Mouse (Mus musculus) ES-E14 (cell line): ENCODE data around the gene Adh6b. TPM values are rescaled to one million over a fixed set of nuclear protein-coding genes. Genes with fewer than 3 reads are reported as not detected.

Experiments used
- DNase-seq: peaks from one replicate; pipeline ENCODE4 v3.0.0-alpha.2; 2013; ENCODE audit warnings: low read depth, low spot score
- H3K27ac ChIP-seq: 2 replicates; pipeline ENCODE4 v1.5.1; 2012; ENCODE audit warnings: low read depth, mild to moderate bottlenecking, low read length, moderate library complexity, mixed read lengths; ENCODE audit not compliant: poor library complexity, insufficient read depth, severe bottlenecking
- H3K36me3 ChIP-seq: 2 replicates; pipeline ENCODE4 v1.6.1; 2012; ENCODE audit warnings: mild to moderate bottlenecking, low read length, moderate library complexity, mixed read lengths; ENCODE audit not compliant: control insufficient read depth, poor library complexity, insufficient read depth, severe bottlenecking
- H3K4me1 ChIP-seq, 2 experiments: fragments of 150-350 bp in 1 of 2; sonication (generic) in 1 of 2; 2 replicates each; pipeline ENCODE4 v1.6.1; 2012; ENCODE audit warnings: low read length in 2 of 2, mild to moderate bottlenecking in 1 of 2, mixed read lengths in 1 of 2; ENCODE audit not compliant: control insufficient read depth in 2 of 2, insufficient read depth in 2 of 2, poor library complexity in 1 of 2
- H3K4me3 ChIP-seq, 2 experiments: fragments of 150-350 bp in 1 of 2; sonication (generic) in 1 of 2; 2 replicates each; pipeline ENCODE4 v1.5.1; 2012; ENCODE audit warnings: low read length in 2 of 2, low read depth in 1 of 2, mild to moderate bottlenecking in 1 of 2, mixed read lengths in 1 of 2; ENCODE audit not compliant: insufficient read depth in 1 of 2, poor library complexity in 1 of 2, severe bottlenecking in 1 of 2
- H3K9ac ChIP-seq: 2 replicates; pipeline ENCODE4 v1.6.1; 2012; ENCODE audit warnings: low read depth, mild to moderate bottlenecking, low read length, mixed read lengths; ENCODE audit not compliant: poor library complexity, insufficient read depth, severe bottlenecking
- H3K9me3 ChIP-seq: fragments of 150-350 bp; sonication (generic); 2 replicates; pipeline ENCODE4 v1.6.1; 2012; ENCODE audit warnings: low read depth, mild to moderate bottlenecking, low read length; ENCODE audit not compliant: control insufficient read depth, insufficient read depth
- CHD2 ChIP-seq: IDR thresholded peaks from 2 replicates; pipeline ENCODE4 v1.6.1; 2014; ENCODE audit warnings: mild to moderate bottlenecking, low read depth, low read length, inconsistent platforms
- HCFC1 ChIP-seq: IDR thresholded peaks from 2 replicates; pipeline ENCODE4 v1.6.1; 2012; ENCODE audit warnings: low read length, inconsistent platforms, borderline replicate concordance; ENCODE audit not compliant: insufficient read depth
- MAFK ChIP-seq: IDR thresholded peaks from 2 replicates; pipeline ENCODE4 v1.6.1; 2014; ENCODE audit warnings: mild to moderate bottlenecking, low read depth, low read length, inconsistent platforms; ENCODE audit not compliant: insufficient read depth
- ZC3H11A ChIP-seq: IDR thresholded peaks from 2 replicates; pipeline ENCODE4 v1.6.1; 2012; ENCODE audit warnings: low read depth, mild to moderate bottlenecking, inconsistent platforms, low read length, borderline replicate concordance
- ZNF384 ChIP-seq: IDR thresholded peaks from 2 replicates; pipeline ENCODE4 v1.6.1; 2012; ENCODE audit warnings: low read depth, low read length, inconsistent platforms
- in situ Hi-C, 2 experiments: fragments of 600-800 bp; cut with MboI; formaldehyde crosslinking; loops; one replicate each; pipeline ENCODE4 v1.15.1; 2025; ENCODE audit warnings: low sequenced_read_pairs in 2 of 2, inconsistent platforms in 1 of 2; ENCODE audit not compliant: unreplicated experiment in 2 of 2
- total RNA-seq: library from RNA; depleted of rRNA; stranded (reverse); fragments of 300-350 nt; gene quantifications from 2 replicates; pipeline ENCODE4 v1.2.3, GENCODE M21; 2012; rRNA removed

Adh6b gene
- not detected in 2 replicates for total RNA-seq

GRCm38 (mm10) chr3:138341471-138341870, at the start of gene Adh6b:
Gene Adh6b, plus strand, starts transcription at chr3:138341775.
- Histone ChIP-seq H3K27ac (no peak within 1 kb of the TSS), H3K4me1 (no peaks in the 10 kb centered on the region), H3K36me3 (no peaks in the 10 kb centered on the region), H3K9ac (no peak within 1 kb of the TSS), H3K4me3 (no peak within 1 kb of the TSS), H3K9me3 (no peaks in the 10 kb centered on the region)
- in situ Hi-C loops: no loop called here
- TF ChIP-seq HCFC1 (no peak), ZNF384 (no peak), ZC3H11A (no peak), MAFK (no peak), CHD2 (no peak)
- no peak for DNase-seq

DNA sequence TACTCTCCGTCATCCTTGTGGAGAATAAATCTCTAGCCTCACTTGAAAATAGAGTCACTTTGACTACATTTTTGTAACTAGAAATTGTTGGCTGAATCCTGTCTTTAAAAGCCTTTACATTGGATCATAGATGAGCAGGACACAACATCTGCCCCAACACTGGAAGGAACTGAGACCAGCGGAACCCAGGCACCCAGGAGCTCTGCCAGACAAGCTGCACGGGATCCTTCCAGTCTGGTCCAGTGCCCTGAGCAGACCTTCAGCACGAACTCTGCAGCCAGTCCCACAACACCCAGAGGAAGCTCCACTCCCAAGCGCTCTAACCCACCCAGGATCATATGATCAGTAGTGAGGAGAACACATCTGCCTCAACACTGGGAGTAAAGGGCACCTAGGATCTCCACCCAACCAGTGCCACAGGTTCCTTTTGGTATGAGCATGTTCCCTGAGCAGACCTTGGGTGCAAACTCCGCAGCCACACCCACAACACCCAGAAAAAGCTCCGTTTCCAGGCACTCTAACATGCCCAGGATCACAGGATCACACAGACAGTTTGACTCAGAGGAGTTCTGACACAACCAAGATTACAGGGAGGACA, 48.2 kb upstream of the Adh6b start:
- DNase-seq: no peak
- H3K9ac ChIP-seq: no peak overlapping the region
- H3K4me1 ChIP-seq: no peaks in the 10 kb centered on the region
- no peak overlapping the region for H3K27ac ChIP-seq
- H3K9me3 ChIP-seq: no peaks in the 10 kb centered on the region
- TF ChIP-seq ZNF384 (no peak), CHD2 (no peak), ZC3H11A (no peak)
- no peak overlapping the region for H3K4me3 ChIP-seq
- no peaks in the 10 kb centered on the region for H3K36me3 ChIP-seq
- in situ Hi-C loops: no loop called here

DNA sequence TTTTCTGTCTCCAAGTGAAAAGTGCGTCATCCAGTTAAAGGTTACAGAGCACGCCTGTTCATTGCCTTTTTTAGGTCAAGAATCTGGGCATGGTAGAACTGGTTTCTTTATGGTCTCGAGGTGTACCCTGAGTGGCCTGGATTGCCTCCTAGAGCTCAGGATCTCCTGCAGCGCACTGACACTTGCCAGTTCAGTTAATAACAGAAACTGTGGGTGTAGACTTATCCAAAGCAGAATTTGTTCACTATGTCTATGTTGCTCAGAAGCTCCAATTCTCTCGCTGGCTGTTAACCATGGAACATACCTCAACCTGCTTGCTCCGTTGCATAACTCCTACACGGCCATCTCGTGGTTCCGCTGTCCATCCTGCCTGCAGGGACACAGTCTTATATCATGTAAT, 41.4 kb upstream of the Adh6b start:
- no peaks in the 10 kb centered on the region for H3K9me3 ChIP-seq
- no peaks in the 10 kb centered on the region for H3K36me3 ChIP-seq
- no peak overlapping the region for H3K4me3 ChIP-seq
- H3K4me1 ChIP-seq: peaks cover 0 to 2% of the 10 kb centered on the region in 2 experiments; a peak in 1 of 4 replicates
- H3K27ac ChIP-seq: no peak overlapping the region
- DNase-seq: no peak
- in situ Hi-C loops: no loop called here
- no peak for TF ChIP-seq ZC3H11A
- no peak for TF ChIP-seq ZNF384
- no peak for TF ChIP-seq MAFK
- no peak for TF ChIP-seq HCFC1
- no peak for TF ChIP-seq CHD2
- H3K9ac ChIP-seq: no peak overlapping the region

GRCm38 (mm10) chr3:138302676-138303075, 38.9 kb upstream of the Adh6b start:
- Histone ChIP-seq H3K9ac (no peak overlapping the region), H3K9me3 (no peaks in the 10 kb centered on the region), H3K4me1 (peaks cover 0 to 2% of the 10 kb centered on the region in 2 experiments; a peak in 1 of 4 replicates), H3K36me3 (no peaks in the 10 kb centered on the region), H3K27ac (no peak overlapping the region), H3K4me3 (no peak overlapping the region)
- TF ChIP-seq HCFC1: no peak
- TF ChIP-seq ZNF384: no peak
- no peak for TF ChIP-seq MAFK
- TF ChIP-seq ZC3H11A: no peak
- no peak for TF ChIP-seq CHD2
- DNase-seq: no peak
- in situ Hi-C loops: no loop called here
